Mouse (Mus musculus) thymus, postnatal 10 days (tissue): Measurements from ENCODE around the gene Sbds.

ENCODE experiments used
- DNase-seq, 2 experiments: peaks; one replicate each; pipeline ENCODE4 v3.0.0; 2021; ENCODE audit warnings: low spot score in 2 of 2

The Sbds gene

GRCm38 (mm10) chr5:130200233-130201029, 54.9 kb downstream of the Sbds start:
- DNase-seq: no peak

GRCm38 (mm10) chr5:130197981-130198380, 57.3 kb downstream of the Sbds start:
- no peak for DNase-seq

- DNase-seq: no peak
Observed at GRCm38 (mm10) chr5:130197454-130197853, 57.9 kb downstream of the Sbds start.

- no peak for DNase-seq
Observed at GRCm38 (mm10) chr5:130196307-130196706, 59.0 kb downstream of the Sbds start.
